In genomic region chr7:74510676-74511075, GRCm38 (mm10) we compare ENCODE assay signal across 13 mouse cellular contexts. TPM values are rescaled to one million over a fixed set of nuclear protein-coding genes. Genes with fewer than 3 reads are reported as not detected.
A peak's percentile ranks its signal among the peaks of the same experiment; 100 is the strongest.
DNase-seq lines count a peak whose midpoint lies in the region; ATAC-seq and TF ChIP-seq lines count a peak whose summit lies in the region.
"Had no signal": no experiment of that assay in that cellular context is flagged by ENCODE, and none has a peak within 500 bp of the region (broad histone marks: within the 10 kb centered on the region; RNA-seq: fewer than 3 reads in every experiment).

No protein-coding gene starts in this region.

- DNase-seq in hindbrain, embryonic 11.5 days (ENCODE audit: low spot score), result no peak
- DNase-seq in Patski (ENCODE audit: low read depth, low spot score), result peak; percentile 19
- peak; percentile 35 for DNase-seq in lung, postnatal 14 days
- no peak for DNase-seq in spleen, adult 12 weeks (ENCODE audit: low spot score)
- DNase-seq in thymus, adult 18-20 months, result no peak
- DNase-seq in natural killer cell, adult 2 months (ENCODE audit: low spot score in 2 of 2), result no peak
- DNase-seq: kidney, postnatal 25 days had no signal

- CTCF ChIA-PET in Patski (lab: Charles Lee), result no interaction called here

- POLR2A ChIA-PET in Patski (lab: Charles Lee), result no interaction called here

- no peaks in the 10 kb centered on the region for H3K36me3 ChIP-seq in hindbrain, embryonic 13.5 days
- H3K36me3 ChIP-seq in hindbrain, embryonic 11.5 days (ENCODE audit: control insufficient read depth, insufficient read depth, low read length), result no peaks in the 10 kb centered on the region
- H3K36me3 ChIP-seq in heart, embryonic 12.5 days, result no peaks in the 10 kb centered on the region
- H3K36me3 ChIP-seq: hindbrain, embryonic 15.5 days had no signal

- 59% methylated on average over 1 of the region's 1 CpGs for WGBS in hindbrain, embryonic 13.5 days
- 92% methylated on average over 1 of the region's 1 CpGs for WGBS in hindbrain, embryonic 11.5 days
- 47% methylated on average over 1 of the region's 1 CpGs for WGBS in heart, embryonic 12.5 days

- TF ChIP-seq CTCF in Patski (IDR thresholded peaks at IDR 0.05), result no peak

- no peak overlapping the region for H3K27ac ChIP-seq in hindbrain, embryonic 13.5 days
- no peak overlapping the region for H3K27ac ChIP-seq in hindbrain, embryonic 11.5 days (ENCODE audit: low read depth, low read length)
- no peak overlapping the region for H3K27ac ChIP-seq in heart, embryonic 12.5 days (ENCODE audit: poor library complexity, severe bottlenecking)
- H3K27ac ChIP-seq: hindbrain, embryonic 15.5 days had no signal

- H3K4me1 ChIP-seq in hindbrain, embryonic 13.5 days (replicated peaks), result peaks cover 15% of the 10 kb centered on the region
- no peaks in the 10 kb centered on the region for H3K4me1 ChIP-seq in hindbrain, embryonic 11.5 days (replicated peaks; ENCODE audit: control insufficient read depth, insufficient read depth, low read length)
- peaks cover 24% of the 10 kb centered on the region for H3K4me1 ChIP-seq in heart, embryonic 12.5 days (replicated peaks)

- no peak overlapping the region for H3K9ac ChIP-seq in hindbrain, embryonic 13.5 days
- no peak overlapping the region for H3K9ac ChIP-seq in hindbrain, embryonic 11.5 days (ENCODE audit: low read depth, low read length)
- no peak overlapping the region for H3K9ac ChIP-seq in heart, embryonic 12.5 days
- H3K9ac ChIP-seq: hindbrain, embryonic 15.5 days had no signal

- H3K4me2 ChIP-seq in hindbrain, embryonic 13.5 days, result no peak overlapping the region
- H3K4me2 ChIP-seq in hindbrain, embryonic 11.5 days (replicated peaks; ENCODE audit: low read depth, low read length), result no peak overlapping the region
- H3K4me2 ChIP-seq in heart, embryonic 12.5 days, result no peak overlapping the region
- H3K4me2 ChIP-seq: hindbrain, embryonic 15.5 days; liver, embryonic 11.5 days; midbrain, embryonic 11.5 days had no signal

- H3K27me3 ChIP-seq in hindbrain, embryonic 13.5 days, result peaks cover 22% of the 10 kb centered on the region
- H3K27me3 ChIP-seq in hindbrain, embryonic 11.5 days (ENCODE audit: control insufficient read depth, insufficient read depth, low read length), result no peaks in the 10 kb centered on the region
- H3K27me3 ChIP-seq in Patski, result no peaks in the 10 kb centered on the region
- no peaks in the 10 kb centered on the region for H3K27me3 ChIP-seq in heart, embryonic 12.5 days (replicated peaks)
- H3K27me3 ChIP-seq: hindbrain, embryonic 15.5 days had no signal

- no peaks in the 10 kb centered on the region for H3K9me3 ChIP-seq in hindbrain, embryonic 13.5 days
- H3K9me3 ChIP-seq in hindbrain, embryonic 11.5 days (ENCODE audit: control insufficient read depth, low read length), result no peaks in the 10 kb centered on the region
- H3K9me3 ChIP-seq in heart, embryonic 12.5 days (replicated peaks), result no peaks in the 10 kb centered on the region
- H3K9me3 ChIP-seq: hindbrain, embryonic 15.5 days had no signal

- in situ Hi-C loops in Patski (cut with MboI; ENCODE audit: low pct_unique_long_range_greater_than_20kb), result no loop called here

- no peak overlapping the region for H3K4me3 ChIP-seq in hindbrain, embryonic 13.5 days
- H3K4me3 ChIP-seq in hindbrain, embryonic 11.5 days (ENCODE audit: low read depth, low read length), result no peak overlapping the region
- no peak overlapping the region for H3K4me3 ChIP-seq in heart, embryonic 12.5 days
- H3K4me3 ChIP-seq: hindbrain, embryonic 15.5 days had no signal

- ATAC-seq in hindbrain, embryonic 13.5 days (ENCODE audit: low FRiP score), result peak; percentile 37
- no peak for ATAC-seq in hindbrain, embryonic 11.5 days (ENCODE audit: low FRiP score)
- no peak for ATAC-seq in Patski
- ATAC-seq in heart, embryonic 12.5 days (ENCODE audit: insufficient number of reproducible peaks, low FRiP score), result peak; percentile 51; the same call in 1 of the 2 replicates
- ATAC-seq: activated CD4-positive, CD25-positive, alpha-beta regulatory T cell, adult 4 months had no signal

RNA-seq across cellular contexts. Expression of gene Slco3a1, which starts 43.9 kb away (rescaled TPM):
- 18.4 and 18.8 TPM in 2 replicates for polyA plus RNA-seq in hindbrain, embryonic 13.5 days (2015; fragmentation: Nextera tagmentation; extraction: Ambion mirVana)
- polyA plus RNA-seq in hindbrain, embryonic 11.5 days (2014; fragmentation: Nextera tagmentation; extraction: Ambion mirVana), result 7.9 and 10.4 TPM in 2 replicates
- polyA plus RNA-seq in Patski (2021), result 25.3 TPM
- 29.8 and 33.6 TPM in 2 replicates for polyA plus RNA-seq in heart, embryonic 12.5 days (2016; fragmentation: Nextera tagmentation; extraction: Ambion mirVana)

Comparison
In these comparisons a context has a peak if more than half of its experiments do, and no peak if none do; other contexts are left out.
1. ATAC-seq: peak in hindbrain, embryonic 13.5 days (single experiment) and heart, embryonic 12.5 days (single experiment); none in hindbrain, embryonic 11.5 days (single experiment) and Patski (single experiment).
2. DNase-seq: peak in Patski (single experiment) and lung, postnatal 14 days (single experiment); none in hindbrain, embryonic 11.5 days (single experiment), spleen, adult 12 weeks (single experiment), thymus, adult 18-20 months (0 of 2) and natural killer cell, adult 2 months (0 of 2).